Mouse (Mus musculus) natural killer cell, adult 2 months (primary cell): ENCODE data around the gene Smim20.

Experiments used
- DNase-seq, 2 experiments: peaks; one replicate each; pipeline ENCODE4 v3.0.0; 2022; ENCODE audit warnings: low spot score in 2 of 2

Gene Smim20

DNA sequence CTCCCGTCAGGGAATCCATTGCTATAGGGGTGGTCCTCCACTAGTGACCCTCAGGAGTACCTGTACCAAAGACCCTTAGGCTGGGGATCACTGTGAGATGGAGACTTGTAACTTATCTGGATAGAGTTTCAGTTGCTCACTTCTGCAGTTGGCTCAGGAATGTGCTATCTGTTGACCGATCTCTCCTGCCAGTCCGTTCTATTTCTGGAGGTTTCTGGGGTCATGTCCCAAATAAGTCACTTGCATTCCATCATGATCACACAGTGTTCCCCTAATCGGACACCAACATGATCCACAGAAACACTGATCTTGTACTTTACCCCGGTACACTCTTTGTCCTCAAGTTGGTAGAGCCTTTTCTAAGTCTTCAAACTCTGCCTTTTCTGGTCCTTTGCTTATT, 40.6 kb downstream of the Smim20 start:
- no peak for DNase-seq

DNA sequence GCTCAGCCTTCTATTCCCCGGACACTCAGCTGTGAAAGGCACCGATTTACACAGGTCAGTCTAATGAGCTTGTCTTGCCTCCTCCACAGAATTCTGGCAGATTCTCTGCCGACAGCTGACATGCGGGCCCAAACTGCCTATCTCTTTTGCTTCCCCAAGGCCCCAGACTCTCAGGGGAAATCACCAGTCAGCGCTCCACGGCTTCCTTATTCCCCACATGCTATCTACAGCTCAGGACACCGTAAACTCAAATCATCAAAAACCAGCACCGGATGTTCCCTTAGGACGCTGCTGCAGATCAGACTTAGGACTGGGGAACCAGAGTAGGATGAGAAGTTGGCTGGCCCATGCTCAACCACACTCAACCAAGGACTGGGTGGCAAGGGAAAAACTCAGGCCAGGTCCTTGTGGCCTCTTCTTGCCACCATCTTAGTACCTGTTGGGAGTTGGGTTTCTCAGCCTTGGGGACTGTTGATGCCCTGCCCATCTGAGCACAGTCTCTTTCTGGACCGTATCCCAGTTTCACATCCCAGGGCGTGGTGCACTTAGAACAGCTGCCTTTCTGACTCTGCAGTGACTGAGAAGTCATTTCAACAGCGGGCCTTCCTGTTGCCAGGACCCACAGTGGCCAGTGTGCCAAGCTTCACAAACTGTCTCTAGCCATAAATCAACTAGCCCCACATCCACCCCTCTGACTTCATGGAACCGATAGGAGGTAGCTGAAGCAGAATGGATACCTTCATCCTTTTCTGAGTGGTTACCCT, 47.7 kb downstream of the Smim20 start:
- DNase-seq, result no peak

DNA sequence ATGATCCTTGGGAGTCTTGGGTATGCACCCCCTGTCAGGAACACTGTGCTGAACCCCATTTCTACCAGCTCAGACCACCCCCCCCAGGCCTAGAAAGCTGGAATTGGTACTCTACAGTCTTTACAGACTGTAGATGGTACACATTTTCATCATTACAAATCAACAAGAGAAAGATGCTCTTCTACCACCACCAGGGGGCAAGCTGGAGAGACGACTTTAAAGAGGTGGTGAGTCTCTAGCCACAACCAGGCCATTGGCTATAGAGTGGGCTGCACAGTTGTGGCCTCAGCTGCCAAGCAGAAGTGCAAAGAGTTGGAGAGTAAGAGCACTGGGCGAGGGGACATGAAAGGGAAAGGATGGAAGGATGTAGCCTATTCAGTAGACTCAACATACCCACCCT, 48.9 kb downstream of the Smim20 start:
- DNase-seq, result no peak

DNA sequence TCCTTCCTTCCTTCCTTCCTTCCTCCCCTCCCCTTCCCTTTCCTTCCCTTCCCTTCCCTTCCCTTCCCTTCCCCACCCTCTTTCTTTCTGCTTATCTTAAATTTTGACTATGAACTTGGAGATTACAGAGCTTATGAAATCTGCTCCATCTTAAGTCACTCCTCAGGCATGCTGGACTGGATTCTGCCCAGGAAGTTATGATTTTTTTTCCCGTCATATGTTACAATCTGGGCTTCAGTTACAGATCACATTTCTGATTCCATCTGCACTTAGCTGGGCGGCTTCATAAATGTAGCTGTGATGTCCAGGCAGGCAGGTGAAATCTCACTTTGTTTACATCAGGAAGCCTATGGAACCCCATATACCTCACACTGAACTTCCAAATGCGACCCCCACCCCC, 50.5 kb downstream of the Smim20 start:
- no peak for DNase-seq

DNA sequence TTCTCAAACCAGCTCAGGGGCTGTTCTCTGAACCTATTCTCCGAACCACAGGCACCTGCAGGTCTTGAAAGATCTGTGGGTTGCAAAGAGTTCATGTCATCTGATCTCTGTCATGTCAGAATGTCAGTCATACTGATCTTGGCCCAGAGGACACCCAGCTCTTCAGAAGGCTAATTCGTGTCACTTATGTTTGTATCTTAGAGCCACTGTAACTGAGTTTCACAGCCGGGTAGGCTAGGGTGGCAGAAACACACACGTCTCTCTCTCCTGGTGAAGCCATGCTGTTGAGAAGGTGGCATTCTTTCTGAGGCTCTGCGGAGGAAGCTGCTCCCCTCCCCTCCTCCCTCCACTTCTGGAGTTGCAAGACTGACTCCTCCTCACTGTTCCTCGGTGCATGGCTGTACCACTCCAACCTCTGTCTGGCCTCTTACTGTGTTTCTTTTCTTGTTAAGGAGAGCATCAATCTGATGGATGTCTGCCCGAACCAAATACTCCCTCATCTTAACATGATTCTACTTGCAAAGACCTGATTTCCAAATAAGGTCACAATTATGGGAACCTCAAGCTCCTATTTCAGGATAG, 51.1 kb downstream of the Smim20 start:
- DNase-seq, result no peak

DNA sequence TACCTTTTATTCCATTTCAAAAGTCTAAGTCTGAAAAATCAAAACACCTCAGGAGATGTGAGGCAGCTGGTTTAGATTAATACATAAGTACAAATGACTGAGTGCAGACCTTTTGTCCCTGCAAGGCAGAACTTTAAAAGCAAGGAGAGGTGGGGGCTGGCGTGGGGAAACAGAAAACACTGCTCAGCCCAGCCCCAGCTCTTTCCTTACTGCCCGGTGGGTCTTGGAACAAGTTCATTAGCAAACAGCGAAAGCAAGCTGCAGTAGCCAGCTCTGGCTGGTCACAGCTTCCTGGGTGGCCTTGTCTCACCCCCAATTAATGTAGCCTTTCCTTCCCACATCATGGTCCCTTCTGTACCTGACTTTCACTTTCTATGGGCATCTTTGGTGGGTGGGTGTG, 53.4 kb downstream of the Smim20 start:
- DNase-seq, result no peak

DNA sequence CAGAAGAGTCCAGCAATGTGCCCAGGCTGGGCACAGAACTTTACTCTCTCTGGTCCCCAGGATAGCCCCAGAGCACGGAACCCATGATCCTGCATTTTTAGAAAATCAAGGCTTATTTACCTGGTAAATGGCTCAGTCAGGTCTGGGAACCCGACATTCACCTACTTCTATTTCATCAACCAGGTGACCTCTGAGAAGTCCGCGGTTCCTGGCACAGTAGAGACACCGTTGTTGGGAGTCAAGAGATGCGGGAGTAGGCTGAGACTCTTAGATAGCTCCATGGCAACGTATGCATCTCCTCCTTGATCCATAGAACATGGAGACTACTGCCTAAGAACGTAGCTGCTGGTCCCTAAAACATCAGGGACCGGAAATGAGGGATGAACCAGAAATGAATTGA, 55.0 kb downstream of the Smim20 start:
- no peak for DNase-seq

DNA sequence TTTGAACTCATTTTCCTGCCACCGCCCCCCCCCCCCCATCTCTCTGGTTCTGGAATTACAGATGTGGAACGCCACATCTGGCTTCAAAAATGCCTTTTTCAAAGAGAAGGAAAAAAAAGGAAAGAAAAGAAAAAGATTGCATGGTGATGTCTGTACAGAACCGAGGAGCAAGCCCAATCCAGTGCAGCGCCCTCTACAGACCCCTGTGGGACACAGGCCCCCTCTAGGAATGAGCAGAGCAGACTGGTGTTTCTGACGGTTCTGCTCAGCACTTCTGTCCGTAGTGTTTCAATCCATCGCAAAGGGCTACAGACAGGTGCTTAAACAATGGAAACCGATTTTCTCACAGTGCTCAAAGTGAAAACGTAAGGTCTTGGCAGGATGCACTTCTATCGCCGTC, 55.6 kb downstream of the Smim20 start:
- no peak for DNase-seq

DNA sequence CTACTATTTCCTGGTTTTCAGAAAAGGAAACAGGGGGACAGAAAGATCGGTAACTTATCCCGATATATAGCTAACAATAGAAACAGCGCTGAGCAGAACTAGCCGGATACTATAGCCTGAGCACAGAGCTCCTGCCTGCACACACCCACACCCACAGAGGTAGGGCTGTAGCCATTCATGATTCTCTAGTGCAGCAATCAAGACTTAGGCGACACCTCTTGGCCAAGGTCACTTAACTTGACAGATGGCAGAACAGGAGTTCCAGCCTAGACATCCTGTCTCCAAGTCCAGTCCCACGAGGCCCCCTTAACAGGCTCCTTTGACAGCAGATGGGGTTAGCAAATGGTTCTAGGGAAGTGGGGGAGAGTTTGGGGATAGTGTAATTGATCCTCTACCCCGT, 56.2 kb downstream of the Smim20 start:
- DNase-seq, result no peak

DNA sequence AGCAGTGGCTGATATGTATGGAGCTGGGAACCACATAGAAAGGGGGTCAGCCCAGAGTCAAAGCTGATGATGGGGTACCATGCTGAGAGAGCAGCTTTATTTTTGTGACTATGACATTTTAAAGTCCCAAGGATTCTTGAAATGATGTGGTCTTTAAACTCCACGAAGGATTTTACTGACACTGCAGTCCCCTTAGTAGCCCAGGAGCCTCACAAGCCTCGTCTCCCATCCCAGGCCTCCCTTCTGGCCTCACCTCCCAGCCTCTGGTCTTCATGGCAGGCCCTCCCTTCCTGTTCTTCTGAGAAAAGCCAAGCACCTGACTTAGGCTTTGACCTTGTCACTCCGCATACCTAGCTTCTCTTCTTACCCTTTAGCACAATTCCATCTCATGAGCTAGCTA, 57.4 kb downstream of the Smim20 start:
- no peak for DNase-seq

DNA sequence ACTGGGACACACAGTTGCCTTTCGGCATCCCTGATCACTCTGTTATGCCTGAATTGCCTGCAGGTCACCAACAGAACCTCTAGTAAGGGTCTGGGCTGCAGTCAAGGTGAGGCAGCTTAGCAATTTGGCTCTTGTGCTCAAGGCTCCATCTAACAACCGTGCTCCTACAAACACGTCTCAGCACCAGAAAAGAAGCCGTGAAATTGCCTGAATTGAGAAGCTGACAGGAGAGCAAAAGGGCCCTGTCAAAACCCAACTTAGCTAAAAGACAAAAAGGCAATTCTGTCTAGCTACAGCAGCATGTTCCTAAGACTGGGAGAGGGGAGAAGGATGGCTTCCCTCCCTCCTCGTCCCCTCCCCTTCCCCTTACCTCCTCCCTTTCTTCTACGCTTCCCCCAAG, 57.9 kb downstream of the Smim20 start:
- DNase-seq, result no peak

DNA sequence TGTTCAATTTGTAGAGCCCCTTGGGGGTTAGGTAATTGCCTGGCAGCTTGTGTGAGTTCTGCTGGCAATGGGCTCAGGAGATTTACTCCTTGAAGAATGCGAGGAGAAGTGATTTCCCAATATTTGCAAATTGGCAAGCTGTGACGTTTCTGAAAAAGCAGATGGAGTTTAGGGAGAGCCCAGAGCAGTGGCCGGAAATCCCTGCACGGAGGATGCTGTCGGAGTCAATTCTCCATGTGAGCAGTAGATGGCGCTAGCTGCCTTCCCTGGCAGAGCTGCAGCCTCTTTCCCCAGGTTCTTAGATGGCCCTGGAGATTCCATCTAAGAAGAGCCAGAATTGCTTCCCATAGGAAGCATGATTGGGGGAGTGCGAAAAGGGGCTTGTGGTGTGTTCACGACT, 59.1 kb downstream of the Smim20 start:
- peak; percentile 3 to 29 for DNase-seq

DNA sequence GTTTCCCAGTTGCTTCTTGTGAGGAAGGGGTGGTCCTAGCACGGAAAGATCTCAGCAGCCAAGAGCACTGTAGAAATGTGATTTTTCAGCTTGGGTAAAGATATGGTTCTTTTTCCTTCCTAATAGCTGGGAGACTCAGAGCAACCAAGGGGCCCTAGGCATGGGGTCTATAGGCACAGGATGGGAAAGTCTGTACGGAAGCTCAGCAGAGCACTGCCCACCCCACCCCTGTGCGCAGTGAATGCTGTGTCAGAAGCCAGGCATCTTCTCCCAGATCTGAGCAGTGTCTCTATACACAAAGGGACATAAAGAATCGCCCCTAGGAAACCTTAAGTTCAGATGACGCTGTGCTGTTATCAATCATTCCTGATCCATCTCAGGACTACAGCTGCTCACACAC, 59.6 kb downstream of the Smim20 start:
- DNase-seq, result no peak
